Mouse (Mus musculus): ENCODE data around the gene Adssl1. TPM values are rescaled to one million over a fixed set of nuclear protein-coding genes. Genes with fewer than 3 reads are reported as not detected.

Adssl1 gene
- total RNA-seq, 2 experiments from 2014 or later, result 11.9 to 12.6 TPM

- no peak for DNase-seq
Measured at GRCm38 (mm10) chr12:112677943-112678554, 58.2 kb downstream of the Adssl1 start.

GRCm38 (mm10) chr12:112678555-112679026 lies 58.7 kb downstream of the Adssl1 start, which contains the start of gene Zbtb42:
Gene Zbtb42, plus strand, starts transcription at chr12:112678828.
- no peak for DNase-seq

- no peak for DNase-seq
Measured at GRCm38 (mm10) chr12:112679027-112679996, 59.5 kb downstream of the Adssl1 start.

- no peak for DNase-seq
Measured at GRCm38 (mm10) chr12:112683351-112683750, 63.5 kb downstream of the Adssl1 start.

- DNase-seq, result no peak
Measured at GRCm38 (mm10) chr12:112688458-112688857, 68.6 kb downstream of the Adssl1 start.

Small RNA genes within 50 kb of the gene (microRNA-seq; reads per million reads assigned to microRNA genes)
- 0.63 to 4.2 reads per million in 2 experiments for gene Mir6939

Other genes starting within 250 kb of the Adssl1 start
- under 1 TPM in 1 of 2 experiments, not detected in 1; 0.20 TPM for gene A530016L24Rik, start 130.6 kb upstream of the Adssl1 start, total RNA-seq (2021)
- gene Tmem179, start 103.3 kb upstream of the Adssl1 start, total RNA-seq (2021), result 100 to 1,000 TPM; 112 to 121 TPM
- gene Inf2, start 31.3 kb upstream of the Adssl1 start, total RNA-seq (2021), result 100 to 1,000 TPM; 127 to 142 TPM
- 10 to 100 TPM; 20.2 to 24.0 TPM for gene Siva1, start 24.6 kb downstream of the Adssl1 start, total RNA-seq (2021)
- 100 to 1,000 TPM; 145 to 156 TPM for gene Akt1, start 54.8 kb downstream of the Adssl1 start, total RNA-seq (2021)
- under 1 TPM; 0.37 to 0.38 TPM for gene Zbtb42, start 58.8 kb downstream of the Adssl1 start, total RNA-seq (2021)
- gene Cep170b, start 100.4 kb downstream of the Adssl1 start, total RNA-seq (2021), result 100 to 1,000 TPM; 171 to 189 TPM
- gene Pld4, start 140.6 kb downstream of the Adssl1 start, total RNA-seq (2021), result 1 to 10 TPM; 8.7 to 9.4 TPM
- gene Ahnak2, start 182.6 kb downstream of the Adssl1 start, total RNA-seq (2021), result 1 to 10 TPM; 2.8 to 2.9 TPM
- gene Clba1, start 188.9 kb downstream of the Adssl1 start, total RNA-seq (2021), result 10 to 100 TPM; 12.3 to 12.4 TPM
- gene Cdca4, start 209.4 kb downstream of the Adssl1 start, total RNA-seq (2021), result 1 to 10 TPM; 7.8 to 8.1 TPM
- not detected for gene Gpr132, start 248.2 kb downstream of the Adssl1 start, total RNA-seq (2021)

Data from layer of hippocampus, postnatal 36 days (tissue).